Mouse (Mus musculus) spleen, postnatal 4 days (tissue): ENCODE data around the gene Ncbp1.
A peak's percentile ranks its signal among the peaks of the same experiment; 100 is the strongest.

Experiments used
- DNase-seq, 2 experiments: peaks; one replicate each; pipeline ENCODE4 v3.0.0; 2022; ENCODE audit warnings: low spot score in 2 of 2

Ncbp1 gene

DNA sequence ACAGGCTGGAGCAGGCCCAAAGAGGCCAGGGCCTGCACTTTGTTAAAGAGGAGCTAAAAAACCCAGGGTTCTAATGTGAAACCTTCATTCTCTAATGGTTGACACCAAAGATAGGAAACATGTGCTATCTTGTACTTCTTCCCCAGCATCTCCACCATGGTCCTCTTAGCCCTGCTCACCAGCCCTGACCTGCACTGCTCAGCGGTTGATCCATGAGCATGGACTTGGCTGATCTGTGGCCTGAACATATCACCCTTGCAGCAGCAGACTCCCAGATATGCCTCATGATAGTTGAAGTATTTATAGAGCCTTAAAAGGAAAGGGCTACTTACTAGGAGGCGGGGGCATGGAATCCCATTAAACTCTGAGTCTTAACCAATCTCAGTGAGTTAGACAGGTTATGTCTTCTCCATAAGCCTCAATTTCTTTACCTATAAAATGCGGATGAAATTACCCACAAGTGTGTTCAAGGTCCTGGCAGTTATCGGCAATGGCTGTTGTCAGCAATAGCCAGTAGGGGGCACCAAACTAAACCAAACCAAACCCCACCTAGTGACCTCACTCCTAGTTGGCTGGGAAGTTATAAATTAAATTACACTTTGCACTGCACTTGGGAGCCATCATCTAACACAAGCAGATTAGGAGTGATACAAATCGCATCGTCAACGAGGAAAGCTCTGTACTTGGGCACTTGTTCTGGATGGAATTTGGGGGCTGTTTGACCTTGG lies 63.6 kb downstream of the Ncbp1 start:
- peak; percentile 62 to 79 for DNase-seq

DNA sequence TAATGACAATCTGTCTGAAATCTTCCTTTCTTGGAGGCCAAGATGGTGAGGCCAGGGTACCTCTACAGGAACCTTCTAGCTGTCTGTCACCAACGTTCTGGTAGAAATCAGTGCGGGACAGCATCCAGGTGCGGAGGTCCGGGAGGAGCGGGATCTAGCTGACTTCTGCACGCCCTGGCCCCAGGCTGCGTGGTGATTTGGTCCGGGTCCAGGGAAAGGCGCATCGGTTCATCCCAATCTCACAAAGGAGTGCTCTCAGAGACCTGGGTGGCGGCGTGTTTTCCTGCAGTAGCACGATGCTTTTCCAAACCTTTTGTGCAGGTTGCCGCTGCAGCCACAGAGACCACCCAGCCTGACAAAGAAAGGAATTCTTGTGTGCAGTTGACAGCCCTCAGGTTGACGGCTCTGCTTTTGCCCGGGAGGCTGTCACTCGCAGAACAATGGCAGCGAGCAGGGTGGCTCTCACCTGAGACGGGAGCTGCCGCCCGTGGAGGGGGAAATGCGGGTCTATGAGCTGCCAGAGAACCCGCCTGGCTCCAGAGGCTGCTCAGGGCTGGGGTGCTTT lies 64.2 kb downstream of the Ncbp1 start:
- DNase-seq, result no peak

DNA sequence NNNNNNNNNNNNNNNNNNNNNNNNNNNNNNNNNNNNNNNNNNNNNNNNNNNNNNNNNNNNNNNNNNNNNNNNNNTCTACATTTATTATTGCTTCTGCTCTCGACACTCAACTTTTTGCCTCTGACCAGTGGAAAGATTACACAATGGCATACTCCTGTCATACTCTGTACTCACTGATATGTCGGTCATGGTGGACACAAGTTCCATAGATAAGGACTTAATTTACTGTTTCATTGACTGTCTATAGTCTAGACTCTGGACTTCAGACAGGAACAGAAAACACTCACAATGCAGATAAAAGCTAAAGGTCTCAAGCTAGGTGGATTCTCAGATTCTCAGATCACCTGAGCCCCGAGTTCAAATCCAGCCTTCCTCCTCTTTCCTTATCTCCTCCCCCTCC lies 82.7 kb downstream of the Ncbp1 start:
- DNase-seq, result no peak
